23 mouse cellular contexts compared by ENCODE assay signal in the genomic region with DNA sequence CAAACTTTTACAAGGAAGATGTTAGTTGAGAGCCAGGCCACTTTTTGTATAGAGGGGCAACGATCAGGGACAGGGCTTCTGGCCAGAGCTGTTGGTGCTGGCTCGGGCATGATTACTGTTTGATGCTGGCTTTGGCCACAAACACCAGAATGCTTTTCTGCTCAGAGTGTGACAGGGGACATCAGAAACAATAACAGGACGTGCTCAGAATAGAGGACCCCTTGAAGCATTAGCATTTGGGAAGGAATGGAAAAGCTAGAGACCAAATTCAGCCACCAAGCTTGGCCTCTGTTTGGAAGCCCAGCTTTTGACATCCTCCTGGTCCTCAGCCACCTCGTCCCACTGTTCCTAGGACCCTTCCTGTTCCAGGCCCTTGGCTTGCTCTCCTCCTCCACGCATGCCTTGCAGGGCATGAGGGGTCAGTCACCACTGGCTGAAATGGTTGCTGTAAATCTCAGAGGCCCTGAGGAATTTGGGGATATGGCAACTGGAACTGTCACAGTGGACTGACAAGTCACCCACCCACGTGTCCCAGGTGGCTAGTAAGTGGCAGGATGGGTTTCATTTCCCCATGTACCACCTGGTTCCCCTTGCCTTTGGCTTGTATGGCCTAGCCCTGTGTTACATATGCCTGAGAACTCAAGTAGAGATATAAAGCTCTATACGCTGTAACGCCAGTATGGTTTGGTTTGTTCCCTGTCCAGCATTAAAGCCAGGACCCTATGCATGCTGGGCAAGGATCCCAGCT. TPM values are rescaled to one million over a fixed set of nuclear protein-coding genes. Genes with fewer than 3 reads are reported as not detected.
DNase-seq lines count a peak whose midpoint lies in the region; ATAC-seq and TF ChIP-seq lines count a peak whose summit lies in the region.
"Had no signal": no experiment of that assay in that cellular context is flagged by ENCODE, and none has a peak within 500 bp of the region (broad histone marks: within the 10 kb centered on the region; RNA-seq: fewer than 3 reads in every experiment).

No protein-coding gene starts in this region.

- DNase-seq in heart, adult 8-10 months (ENCODE audit: low spot score), result no peak
- DNase-seq in left cerebral cortex, adult 2 months (ENCODE audit: extremely low spot score in 1 of 2, low spot score in 2 of 2), result no peak
- no peak for DNase-seq in left cerebral cortex, adult 9 months (ENCODE audit: low spot score in 2 of 2)
- peak; percentile 92 for DNase-seq in A20 (ENCODE audit: low read depth, low spot score)
- no peak for DNase-seq in MEL (ENCODE audit: low read depth, low spot score)
- DNase-seq in ovary, postnatal 14 days (ENCODE audit: low spot score), result no peak
- DNase-seq: cerebellum, adult 9-11 months; embryo, embryonic 11 days; kidney, adult 9 months; layer of hippocampus, postnatal 36 days; left cerebral cortex, postnatal 4 days; lung, embryonic 14.5 days; midbrain, embryonic 14.5 days; right cerebral cortex, postnatal 4 days; thymus, adult 2 months had no signal

- no peak for TF ChIP-seq RAD21 in MEL (IDR thresholded peaks at IDR 0.05; ENCODE audit: low read depth, low read length)

- no peak overlapping the region for H3K4me2 ChIP-seq in heart, embryonic 13.5 days
- H3K4me2 ChIP-seq: forebrain, embryonic 13.5 days; liver, embryonic 11.5 days; lung, embryonic 14.5 days; neural tube, embryonic 12.5 days; stomach, embryonic 15.5 days had no signal

- no peak overlapping the region for H3K4me3 ChIP-seq in heart, embryonic 13.5 days
- peak overlapping the region; percentile 70 for H3K4me3 ChIP-seq in left cerebral cortex, adult 2 months
- no peak overlapping the region for H3K4me3 ChIP-seq in MEL (ENCODE audit: control insufficient read depth in 1 of 2, insufficient read depth in 1 of 2, low read depth in 2 of 2, low read length in 2 of 2)
- H3K4me3 ChIP-seq: forebrain, embryonic 13.5 days; neural tube, embryonic 12.5 days; stomach, embryonic 15.5 days had no signal

- no peaks in the 10 kb centered on the region for H3K9me3 ChIP-seq in heart, embryonic 13.5 days
- no peaks in the 10 kb centered on the region for H3K9me3 ChIP-seq in MEL (replicated peaks; ENCODE audit: insufficient read depth, low read length)
- H3K9me3 ChIP-seq: forebrain, embryonic 13.5 days; G1E; neural tube, embryonic 12.5 days; stomach, embryonic 15.5 days had no signal

- no peak for ATAC-seq in heart, embryonic 13.5 days (ENCODE audit: extremely low read depth, insufficient number of reproducible peaks, low FRiP score, low TSS enrichment)
- ATAC-seq: forebrain, embryonic 13.5 days had no signal

- no peaks in the 10 kb centered on the region; the same call in 1 of the 2 replicates for H3K79me2 ChIP-seq in MEL (ENCODE audit: control insufficient read depth, insufficient read depth, low read length, poor library complexity)

- intact Hi-C loops in left cerebral cortex, adult 2 months (cut with DNase I), result loop anchor here (2.0 kb wide), 1 partner anchor 33 kb away; no protein-coding TSS in a partner anchor

- 77% methylated on average over 8 of the region's 8 CpGs for WGBS in heart, embryonic 13.5 days

- no peak overlapping the region for H3K27ac ChIP-seq in heart, embryonic 13.5 days (replicated peaks)
- H3K27ac ChIP-seq in left cerebral cortex, adult 2 months, result peak overlapping the region; percentile 85
- no peak overlapping the region for H3K27ac ChIP-seq in MEL (ENCODE audit: control insufficient read depth, low read depth, low read length)
- H3K27ac ChIP-seq: forebrain, embryonic 13.5 days; macrophage; neural tube, embryonic 12.5 days; stomach, embryonic 15.5 days had no signal

- peak overlapping the region; percentile 12; the same call in 1 of the 2 replicates for H3K9ac ChIP-seq in heart, embryonic 13.5 days
- H3K9ac ChIP-seq in MEL (ENCODE audit: control insufficient read depth, low read depth, low read length, poor library complexity, severe bottlenecking), result no peak overlapping the region
- H3K9ac ChIP-seq: forebrain, embryonic 13.5 days; lung, embryonic 14.5 days; neural tube, embryonic 12.5 days; stomach, embryonic 15.5 days had no signal

- H3K27me3 ChIP-seq in heart, embryonic 13.5 days (replicated peaks), result no peaks in the 10 kb centered on the region
- no peaks in the 10 kb centered on the region for H3K27me3 ChIP-seq in MEL (ENCODE audit: control insufficient read depth in 1 of 2, insufficient read depth in 2 of 2, low read length in 2 of 2)
- H3K27me3 ChIP-seq: forebrain, embryonic 13.5 days; neural tube, embryonic 12.5 days; stomach, embryonic 15.5 days had no signal

- no peak for TF ChIP-seq CTCF in left cerebral cortex, adult 2 months (IDR thresholded peaks at IDR 0.05)
- no peak for TF ChIP-seq CTCF in MEL (IDR thresholded peaks at IDR 0.05 in 2 of 3, conservative IDR thresholded peaks at IDR 0.05 in 1 of 3; ENCODE audit: control insufficient read depth in 1 of 3, insufficient read depth in 1 of 3, low read depth in 2 of 3, low read length in 3 of 3, poor library complexity in 1 of 3, severe bottlenecking in 1 of 3)

- H3K36me3 ChIP-seq in heart, embryonic 13.5 days, result peaks cover 52% of the 10 kb centered on the region
- H3K36me3 ChIP-seq in MEL (ENCODE audit: control insufficient read depth in 1 of 2, insufficient read depth in 2 of 2, low read length in 2 of 2), result peaks cover 5 to 17% of the 10 kb centered on the region in 2 experiments

- peaks cover 25% of the 10 kb centered on the region for H3K4me1 ChIP-seq in heart, embryonic 13.5 days
- peaks cover 9 to 18% of the 10 kb centered on the region in 2 experiments for H3K4me1 ChIP-seq in MEL (ENCODE audit: control insufficient read depth in 1 of 2, insufficient read depth in 2 of 2, low read length in 2 of 2)

- no peak for TF ChIP-seq EP300 in MEL (IDR thresholded peaks at IDR 0.05; ENCODE audit: low read depth in 1 of 2, low read length in 2 of 2)

- TF ChIP-seq POLR2A in MEL (IDR thresholded peaks at IDR 0.05; ENCODE audit: control insufficient read depth in 1 of 2, insufficient read depth in 1 of 2, low read depth in 1 of 2, low read length in 2 of 2, poor library complexity in 1 of 2), result no peak

TF ChIP-seq in MEL, 35 proteins besides CTCF, POLR2A, EP300 and RAD21:
- 0 out of 2 replicates have a peak, but pooled peaks have one; percentile 15 for TF ChIP-seq POLR2AphosphoS2 (IDR thresholded peaks at IDR 0.05; ENCODE audit: low read length)
- no peak for TF ChIP-seq KAT2A (conservative IDR thresholded peaks at IDR 0.05; ENCODE audit: low read depth, low read length)
- TF ChIP-seq MAFK (IDR thresholded peaks at IDR 0.05; ENCODE audit: borderline replicate concordance, low read depth, low read length), result no peak
TF ChIP-seq in MEL: peak in this region for 1.

RNA-seq across cellular contexts. Expression of gene Cnp, which starts 3.3 kb away (rescaled TPM):
- polyA plus RNA-seq in heart, embryonic 13.5 days (2015; fragmentation: Nextera tagmentation; extraction: Ambion mirVana), result 18.1 and 20.2 TPM in 2 replicates
- total RNA-seq in heart, adult 8-10 months (2022), result 1 to 10 TPM; 5.0 to 5.7 (median 5.4) TPM
- 100 to 1,000 TPM; 117 to 121 TPM for total RNA-seq in left cerebral cortex, adult 2 months (2021)
- total RNA-seq in MEL (2012; rRNA removed), result 19.0 and 20.1 TPM in 2 replicates
- 10 to 100 TPM in 1 of 2 experiments, not detected in 1; 20.8 TPM for polyA plus RNA-seq in MEL (2012; ENCODE audit: insufficient read depth in 1 of 2, insufficient read length in 2 of 2, low read depth in 1 of 2, low replicate concordance in 2 of 2, missing spikeins in 1 of 2)

RNA-seq across cellular contexts. Expression of gene Ttc25, which starts 32.6 kb away (rescaled TPM):
- polyA plus RNA-seq in heart, embryonic 13.5 days (2015; fragmentation: Nextera tagmentation; extraction: Ambion mirVana), result 0.19 and 0.62 TPM in 2 replicates
- total RNA-seq in heart, adult 8-10 months (2022), result under 1 TPM; 0.08 to 0.53 (median 0.21) TPM
- 1 to 10 TPM; 1.0 to 1.4 TPM for total RNA-seq in left cerebral cortex, adult 2 months (2021)
- 0.23 and 0.46 TPM in 2 replicates for total RNA-seq in MEL (2012; rRNA removed)
- under 1 TPM in 1 of 2 experiments, not detected in 1; 0.92 TPM for polyA plus RNA-seq in MEL (2012; ENCODE audit: insufficient read depth in 1 of 2, insufficient read length in 2 of 2, low read depth in 1 of 2, low replicate concordance in 2 of 2, missing spikeins in 1 of 2)
- polyA plus RNA-seq: large intestine, adult 2 months had no signal

RNA-seq across cellular contexts. Expression of gene Nkiras2, which starts 41.0 kb away (rescaled TPM):
- polyA plus RNA-seq in heart, embryonic 13.5 days (2015; fragmentation: Nextera tagmentation; extraction: Ambion mirVana), result 67.0 and 67.3 TPM in 2 replicates
- 10 to 100 TPM; 49.3 to 59.3 (median 55.2) TPM for total RNA-seq in heart, adult 8-10 months (2022)
- 10 to 100 TPM; 13.2 to 13.6 TPM for total RNA-seq in left cerebral cortex, adult 2 months (2021)
- 37.1 and 40.5 TPM in 2 replicates for total RNA-seq in MEL (2012; rRNA removed)
- polyA plus RNA-seq in MEL (2012; ENCODE audit: insufficient read depth in 1 of 2, insufficient read length in 2 of 2, low read depth in 1 of 2, low replicate concordance in 2 of 2, missing spikeins in 1 of 2), result 10 to 100 TPM in 1 of 2 experiments, not detected in 1; 49.9 TPM

RNA-seq across cellular contexts. Expression of gene Dnajc7, which starts 41.9 kb away (rescaled TPM):
- polyA plus RNA-seq in heart, embryonic 13.5 days (2015; fragmentation: Nextera tagmentation; extraction: Ambion mirVana), result 172 and 191 TPM in 2 replicates
- total RNA-seq in heart, adult 8-10 months (2022), result 100 to 1,000 TPM in 3 of 4 experiments, 10 to 100 TPM in 1; 89.7 to 121 (median 109) TPM
- 100 to 1,000 TPM; 248 to 263 TPM for total RNA-seq in left cerebral cortex, adult 2 months (2021)
- 230 and 233 TPM in 2 replicates for total RNA-seq in MEL (2012; rRNA removed)
- polyA plus RNA-seq in MEL (2012; ENCODE audit: insufficient read depth in 1 of 2, insufficient read length in 2 of 2, low read depth in 1 of 2, low replicate concordance in 2 of 2, missing spikeins in 1 of 2), result 100 to 1,000 TPM; 346 to 452 TPM

RNA-seq across cellular contexts. Expression of gene Acly, which starts 50.2 kb away (rescaled TPM):
- polyA plus RNA-seq in heart, embryonic 13.5 days (2015; fragmentation: Nextera tagmentation; extraction: Ambion mirVana), result 67.8 and 69.7 TPM in 2 replicates
- 10 to 100 TPM; 20.0 to 39.1 (median 27.5) TPM for total RNA-seq in heart, adult 8-10 months (2022)
- total RNA-seq in left cerebral cortex, adult 2 months (2021), result 100 to 1,000 TPM; 119 to 131 TPM
- 220 and 234 TPM in 2 replicates for total RNA-seq in MEL (2012; rRNA removed)
- 100 to 1,000 TPM in 1 of 2 experiments, not detected in 1; 167 TPM for polyA plus RNA-seq in MEL (2012; ENCODE audit: insufficient read depth in 1 of 2, insufficient read length in 2 of 2, low read depth in 1 of 2, low replicate concordance in 2 of 2, missing spikeins in 1 of 2)
